Mouse (Mus musculus) heart, adult 2 months (tissue): ENCODE results near the gene Cgrrf1.

Source experiments
- CTCF ChIP-seq: fragments of 200-600 bp; IDR thresholded peaks from 2 replicates; pipeline ENCODE4 v1.8.1; 2022; ENCODE audit warnings: antibody characterized with exemption, mild to moderate bottlenecking, moderate library complexity
- POLR2A ChIP-seq: fragments of 200-500 bp; IDR thresholded peaks from 2 replicates; pipeline ENCODE4 v1.6.1; 2011; ENCODE audit warnings: mild to moderate bottlenecking, low read depth, low read length, control low read depth; ENCODE audit not compliant: insufficient read depth

GRCm38 (mm10) chr14:46882431-46883067 lies 50.6 kb downstream of the Cgrrf1 start, which contains the start of gene Samd4:
- TF ChIP-seq CTCF (peak; percentile 70), POLR2A (peak; percentile 65)
